Mouse (Mus musculus) cerebellum, postnatal 10 days (tissue): Measurements from ENCODE around the gene Nsd1.
"Not testable (repeated sequence)": the region's sequence is repeated elsewhere in the genome, so short reads cannot be mapped to it uniquely, and the experiment has no call there.

ENCODE experiments used
- DNase-seq, 2 experiments: peaks; one replicate each; pipeline ENCODE4 v3.0.0; 2021; ENCODE audit warnings: mixed read lengths in 2 of 2

Nsd1 gene

DNA sequence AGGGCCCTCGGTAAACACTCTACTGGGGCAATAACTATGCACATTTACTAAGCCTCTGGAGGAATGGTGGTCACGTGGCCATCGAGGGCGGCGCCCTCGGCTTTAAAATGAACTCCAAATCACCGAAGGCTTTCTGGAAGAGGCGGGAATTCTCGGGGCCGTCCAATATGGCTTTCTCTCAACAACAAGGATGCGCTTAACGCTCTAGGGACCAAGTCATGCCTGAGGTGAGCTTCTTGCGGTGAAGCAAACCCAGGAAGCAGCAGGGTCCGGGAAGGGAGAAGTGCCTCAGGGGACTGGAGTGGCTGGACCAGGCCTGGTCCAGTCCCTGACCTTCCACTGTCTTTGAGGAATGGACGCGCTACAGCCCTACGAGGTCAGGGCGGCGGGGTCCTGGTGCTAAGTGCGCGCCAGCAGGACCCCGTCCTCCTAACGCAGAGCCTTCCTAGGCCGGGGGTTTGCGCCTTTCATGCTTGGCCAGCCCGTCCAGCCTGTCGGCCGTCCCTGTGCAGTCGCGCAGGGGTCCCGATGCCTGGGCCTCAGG, at the start of gene Nsd1:
Gene Nsd1 (plus strand): TSS at position 134 of the 544 bp plus-strand sequence.
- DNase-seq: no peak

DNA sequence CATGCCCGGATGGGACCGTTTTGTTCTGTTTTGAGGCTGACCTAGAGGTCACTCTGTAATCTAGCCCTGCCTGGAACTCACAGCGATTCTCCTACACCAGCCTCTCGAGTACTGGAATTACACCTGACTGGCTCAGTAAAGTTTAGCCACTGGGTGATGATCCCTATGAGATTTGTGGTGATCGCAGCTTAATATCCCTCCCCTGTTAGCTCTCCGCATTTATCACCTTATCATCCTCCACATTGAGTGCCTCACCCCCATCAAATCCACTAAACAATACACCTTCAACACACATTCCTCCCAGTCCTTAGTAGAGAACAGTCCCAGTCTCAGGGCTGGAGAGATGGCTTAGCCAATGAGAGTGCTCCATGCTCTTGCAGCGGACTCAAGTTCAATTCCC, 47.2 kb upstream of the Nsd1 start:
- no peak for DNase-seq

DNA sequence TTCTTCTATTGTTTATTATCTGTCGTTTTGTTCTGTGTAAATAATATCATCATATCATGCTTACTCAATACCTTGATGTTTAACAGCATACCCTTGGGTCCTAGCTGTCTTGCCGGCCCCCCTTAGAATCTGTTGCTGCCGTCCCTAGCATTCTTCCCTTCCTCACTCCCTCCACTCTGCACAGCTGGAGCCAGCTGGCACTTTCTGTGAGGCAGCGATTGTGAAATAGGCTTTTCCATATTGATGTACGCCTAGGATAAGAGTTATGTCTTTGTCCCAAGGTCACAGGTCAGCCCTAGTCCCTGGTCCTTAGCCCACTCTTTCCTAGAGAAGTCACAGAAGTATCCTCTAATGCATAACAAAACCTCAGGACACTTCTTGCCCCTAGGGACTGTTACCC, 46.0 kb upstream of the Nsd1 start:
- DNase-seq: no peak

DNA sequence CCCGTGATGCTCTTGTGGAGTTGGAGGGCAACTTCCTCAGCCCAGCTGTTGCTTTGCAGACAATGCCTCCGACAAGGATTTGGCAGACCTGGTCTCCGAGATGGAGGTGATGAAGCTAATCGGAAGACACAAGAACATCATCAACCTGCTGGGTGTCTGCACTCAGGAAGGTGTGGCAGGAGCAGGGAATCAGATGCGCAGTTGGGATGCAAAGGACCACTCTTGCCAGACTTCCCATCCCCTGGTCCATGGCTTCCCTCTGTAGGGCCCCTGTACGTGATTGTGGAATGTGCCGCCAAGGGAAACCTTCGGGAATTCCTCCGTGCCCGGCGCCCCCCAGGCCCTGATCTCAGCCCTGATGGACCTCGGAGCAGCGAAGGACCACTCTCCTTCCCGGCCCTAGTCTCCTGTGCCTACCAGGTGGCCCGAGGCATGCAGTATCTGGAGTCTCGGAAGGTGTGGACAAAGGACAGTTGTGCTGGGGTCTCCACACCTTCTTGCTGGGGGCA, 43.7 kb upstream of the Nsd1 start:
- DNase-seq: no peak

DNA sequence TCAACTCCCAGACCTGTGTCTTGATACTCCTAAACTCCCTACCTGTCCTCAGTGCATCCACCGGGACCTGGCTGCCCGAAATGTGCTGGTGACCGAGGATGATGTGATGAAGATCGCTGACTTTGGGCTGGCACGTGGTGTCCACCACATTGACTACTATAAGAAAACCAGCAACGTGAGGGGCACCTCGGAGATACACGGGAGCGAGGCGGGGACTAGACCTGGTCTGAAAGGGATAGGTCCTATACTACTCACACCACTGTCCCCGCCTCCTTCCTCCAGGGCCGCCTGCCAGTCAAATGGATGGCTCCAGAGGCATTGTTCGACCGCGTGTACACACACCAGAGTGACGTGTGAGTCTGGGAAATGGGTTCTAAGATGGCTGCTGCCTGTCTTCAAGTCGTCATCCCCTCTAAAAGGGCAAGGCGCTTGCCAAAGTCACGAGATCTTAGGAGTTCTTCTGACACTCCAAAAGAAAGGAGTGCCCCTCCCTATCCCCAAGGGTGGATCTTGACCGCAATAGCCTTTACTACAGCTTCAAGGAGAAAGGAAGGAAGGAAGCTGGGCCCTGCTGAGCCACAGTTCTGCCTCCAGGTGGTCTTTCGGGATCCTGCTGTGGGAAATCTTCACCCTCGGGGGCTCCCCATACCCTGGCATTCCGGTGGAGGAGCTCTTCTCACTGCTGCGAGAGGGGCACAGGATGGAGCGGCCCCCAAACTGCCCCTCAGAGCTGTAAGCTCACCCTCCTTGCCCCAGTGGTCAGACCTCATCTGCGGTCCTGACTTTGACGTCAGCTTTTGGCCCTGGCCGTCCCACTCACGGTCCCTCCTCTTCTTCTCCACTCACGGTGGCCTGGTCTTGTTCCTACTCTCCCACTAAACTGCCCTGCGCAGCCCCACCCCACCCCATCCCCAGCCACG, 42.5 kb upstream of the Nsd1 start:
- DNase-seq: no peak

DNA sequence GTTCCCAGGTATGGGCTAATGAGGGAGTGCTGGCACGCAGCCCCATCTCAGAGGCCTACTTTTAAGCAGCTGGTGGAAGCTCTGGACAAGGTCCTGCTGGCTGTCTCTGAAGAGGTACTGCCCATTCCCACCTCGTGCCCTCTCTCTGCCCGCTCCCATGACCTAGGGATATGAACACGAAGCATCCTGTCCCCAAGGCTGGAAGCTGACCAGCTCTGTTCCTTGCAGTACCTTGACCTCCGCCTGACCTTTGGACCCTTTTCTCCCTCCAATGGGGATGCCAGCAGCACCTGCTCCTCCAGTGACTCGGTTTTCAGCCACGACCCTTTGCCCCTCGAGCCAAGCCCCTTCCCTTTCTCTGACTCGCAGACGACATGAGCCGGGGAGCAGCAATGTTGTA, 41.8 kb upstream of the Nsd1 start:
- no peak for DNase-seq

DNA sequence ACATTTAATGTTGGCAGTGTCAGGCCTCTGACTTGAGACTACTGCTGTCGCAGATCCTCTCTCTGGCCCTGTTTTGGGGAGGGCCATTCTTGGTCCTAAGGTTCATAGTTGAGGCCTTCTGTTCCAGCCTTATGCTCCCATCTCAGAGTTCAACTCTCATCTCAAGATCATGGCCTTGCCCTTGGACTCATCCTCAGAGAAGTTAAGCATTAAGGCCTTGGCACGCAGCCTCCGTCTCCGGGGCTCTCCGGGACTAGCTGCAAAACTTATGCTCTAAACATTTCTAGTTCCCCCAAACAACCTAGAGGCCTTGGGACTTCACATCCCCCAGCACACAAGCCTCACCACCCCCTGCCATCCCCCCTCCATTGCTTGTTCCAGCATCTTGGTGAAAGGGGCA, 41.3 kb upstream of the Nsd1 start:
- no peak for DNase-seq

DNA sequence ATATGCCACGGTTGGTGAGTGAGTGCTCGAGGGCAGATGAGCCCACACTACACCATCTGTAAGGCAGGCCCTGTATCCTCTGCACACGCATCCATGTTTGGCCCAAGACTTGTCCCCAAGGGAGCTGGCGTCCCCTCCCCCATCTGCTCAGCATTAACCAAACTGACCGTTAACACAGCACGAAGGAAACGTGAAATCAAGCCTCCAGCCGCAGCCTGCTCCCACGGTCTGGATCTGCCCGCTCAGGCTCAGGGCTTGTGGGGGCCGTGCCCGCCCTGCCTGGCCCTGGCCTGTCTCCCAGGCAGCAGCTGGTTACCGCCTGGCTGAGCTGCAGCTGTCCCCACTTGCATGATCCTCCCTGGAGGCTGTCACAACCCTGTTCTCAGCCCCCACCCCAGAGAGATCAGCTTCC, 40.6 kb upstream of the Nsd1 start:
- peak; percentile 84 to 89 for DNase-seq

DNA sequence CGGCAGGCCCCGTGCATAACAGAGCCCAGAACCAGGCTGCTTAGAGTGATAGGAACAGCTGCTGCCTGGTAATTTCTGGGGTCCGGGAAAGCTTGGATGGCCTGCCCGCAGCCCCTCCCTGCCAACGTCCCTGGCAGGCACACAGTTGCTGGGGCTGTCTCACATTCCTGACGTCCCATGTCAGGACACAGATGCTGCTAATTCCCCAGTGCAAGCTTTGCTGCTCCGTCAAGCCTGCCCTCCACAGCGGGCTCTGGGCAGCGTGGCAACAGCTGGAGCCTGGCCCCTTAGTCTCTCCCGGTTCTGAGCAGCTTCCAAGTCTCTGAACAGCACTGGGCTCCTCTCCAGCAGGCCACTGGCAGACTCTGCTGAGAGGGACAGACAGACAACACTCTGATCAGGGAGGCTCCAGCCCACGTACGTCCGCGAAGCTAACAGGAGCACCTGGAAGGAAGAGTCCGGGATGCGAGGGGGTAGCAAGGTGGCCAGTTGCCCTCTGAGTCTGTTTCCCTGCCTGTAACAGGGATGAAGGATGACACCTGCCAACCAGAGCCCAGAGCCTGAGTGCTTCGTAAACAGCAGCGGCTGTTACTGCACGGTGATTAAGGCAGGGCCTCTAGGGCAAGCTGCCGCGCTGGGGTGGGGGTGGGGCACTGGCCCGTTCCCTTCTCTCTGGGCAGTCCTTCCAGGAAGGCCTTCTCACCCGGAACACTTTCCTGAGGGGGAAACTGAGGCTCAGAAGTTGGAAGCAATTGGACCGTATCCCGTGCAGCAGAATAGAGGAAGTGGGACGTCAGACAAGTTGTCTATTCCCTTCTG, 37.9 kb upstream of the Nsd1 start:
- DNase-seq: peak; percentile 80 to 86

DNA sequence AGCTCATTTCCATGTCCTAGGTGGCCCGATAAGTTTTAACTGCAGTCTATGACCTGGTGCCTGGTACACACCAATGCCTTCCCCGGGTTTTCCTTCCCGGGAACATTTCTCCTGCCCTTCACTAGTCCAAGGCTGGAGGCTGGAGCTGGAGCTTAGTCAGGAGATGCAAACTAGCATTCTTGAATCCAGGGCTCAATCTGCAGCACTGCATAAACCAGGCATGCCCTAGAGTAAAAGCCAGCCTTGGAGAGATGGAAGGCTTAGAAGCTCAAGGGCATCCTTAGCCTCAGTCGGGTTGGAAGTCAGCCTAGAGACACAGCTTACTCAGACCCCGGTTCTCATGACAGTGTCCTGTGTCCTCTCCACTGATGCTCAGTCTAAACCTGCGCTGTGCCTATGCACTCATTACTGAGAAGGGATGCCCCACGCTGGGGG, 37.2 kb upstream of the Nsd1 start:
- no peak for DNase-seq

DNA sequence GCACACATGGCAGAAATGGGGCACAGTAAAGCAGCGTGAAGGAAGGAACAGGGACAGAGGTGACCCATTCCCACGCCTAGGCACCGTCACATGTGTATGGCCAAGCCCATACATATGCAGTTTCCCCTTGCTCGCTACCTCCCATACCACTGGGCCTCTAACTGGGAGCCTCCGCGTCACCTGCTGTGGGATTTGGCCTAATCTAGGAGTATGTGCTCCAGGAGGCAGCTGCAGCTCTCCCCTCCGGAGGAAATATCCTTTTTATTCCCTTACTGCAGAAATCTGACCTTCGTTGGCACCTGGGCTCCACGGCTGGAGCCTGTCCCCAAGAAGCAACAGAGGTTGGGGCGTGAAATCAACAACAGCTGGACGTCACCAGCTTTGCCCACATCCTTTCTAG, 35.2 kb upstream of the Nsd1 start:
- DNase-seq: no peak

DNA sequence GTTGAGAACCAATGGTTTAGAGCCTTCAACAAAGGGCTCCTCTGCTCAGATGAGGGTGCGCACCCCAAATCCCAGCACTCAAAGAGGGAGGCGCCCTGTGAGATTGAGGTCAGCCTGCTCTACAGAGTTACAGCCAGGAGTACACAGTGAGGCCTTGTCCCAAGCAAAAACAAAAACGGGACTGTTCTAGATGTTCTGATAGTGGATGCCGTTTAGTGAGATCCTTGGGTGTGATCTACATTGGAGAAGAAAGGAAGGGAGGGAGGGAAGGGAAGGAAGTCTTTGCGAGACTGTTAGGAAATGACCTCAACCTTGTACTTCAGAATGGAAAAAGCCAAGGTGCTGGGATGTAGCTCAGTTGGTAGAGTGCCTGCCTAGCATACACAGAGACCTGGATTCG, 33.3 kb upstream of the Nsd1 start:
- DNase-seq: no peak

DNA sequence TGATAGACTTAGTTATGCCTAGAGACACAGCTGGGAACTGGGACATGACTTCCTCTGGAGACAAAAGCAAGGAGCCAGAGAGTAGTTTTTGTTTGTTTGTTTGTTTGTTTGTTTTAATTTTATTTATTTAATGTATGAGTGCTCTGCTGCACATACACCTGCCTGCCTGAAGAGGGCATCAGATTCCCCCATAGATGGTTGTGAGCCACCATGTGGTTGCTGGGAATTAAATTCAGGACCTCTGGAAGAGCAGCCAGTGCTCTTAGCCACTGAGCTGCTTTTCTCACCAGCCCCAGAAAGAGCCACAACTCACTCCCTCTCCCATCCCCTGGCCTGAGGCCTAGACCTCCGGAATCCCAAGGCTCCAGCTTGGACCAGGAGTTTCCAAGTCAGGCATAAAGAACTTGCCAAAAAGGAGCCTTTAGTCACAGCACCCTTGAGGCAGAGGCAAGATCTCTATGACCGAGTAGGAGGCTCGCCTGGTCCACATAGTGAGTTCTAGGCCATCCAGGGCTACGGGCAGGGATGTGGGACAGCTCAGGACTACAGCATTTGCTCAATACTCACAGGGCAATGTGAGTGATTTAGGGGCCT, 31.6 kb upstream of the Nsd1 start:
- no peak for DNase-seq

DNA sequence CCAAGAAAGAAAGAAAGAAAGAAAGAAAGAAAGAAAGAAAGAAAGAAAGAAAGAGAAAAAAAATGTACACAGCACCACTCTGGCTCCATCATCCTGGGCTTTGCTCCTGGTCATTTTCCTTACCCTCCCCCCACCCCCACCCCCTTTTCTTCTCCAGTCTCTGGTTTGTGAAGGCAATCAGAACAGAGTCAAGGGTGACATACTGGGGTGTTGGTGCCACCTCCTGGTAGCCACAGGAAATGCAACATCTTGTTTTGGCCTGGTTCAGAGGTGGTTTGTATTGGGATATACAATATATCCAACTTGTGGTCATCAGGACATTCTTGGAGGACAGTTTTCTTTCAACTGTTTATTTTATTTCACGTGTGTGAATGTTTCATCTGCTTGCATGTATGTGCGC, 31.0 kb upstream of the Nsd1 start:
- DNase-seq: peak; percentile 86 to 88

DNA sequence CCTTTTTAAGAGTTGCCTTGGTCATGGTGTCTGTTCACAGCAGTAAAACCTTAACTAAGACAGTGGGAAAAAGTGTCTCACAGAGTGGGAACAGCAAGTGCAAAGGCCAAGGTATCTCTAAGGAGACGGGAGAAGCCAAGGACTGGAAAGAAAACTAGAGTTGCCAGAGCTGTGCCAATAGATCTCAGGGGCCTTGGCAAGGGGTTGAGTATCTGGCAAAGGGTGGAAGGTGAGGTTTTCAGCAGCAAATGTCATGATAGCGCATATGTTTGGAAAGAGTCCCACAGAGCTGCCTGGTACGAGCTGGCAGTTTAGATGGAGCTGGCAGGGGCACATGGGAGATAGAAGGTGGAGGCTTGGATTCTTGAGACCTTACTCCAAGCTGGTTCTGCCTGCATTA, 30.0 kb upstream of the Nsd1 start:
- peak in 1 of 2 experiments; percentile 58 for DNase-seq

DNA sequence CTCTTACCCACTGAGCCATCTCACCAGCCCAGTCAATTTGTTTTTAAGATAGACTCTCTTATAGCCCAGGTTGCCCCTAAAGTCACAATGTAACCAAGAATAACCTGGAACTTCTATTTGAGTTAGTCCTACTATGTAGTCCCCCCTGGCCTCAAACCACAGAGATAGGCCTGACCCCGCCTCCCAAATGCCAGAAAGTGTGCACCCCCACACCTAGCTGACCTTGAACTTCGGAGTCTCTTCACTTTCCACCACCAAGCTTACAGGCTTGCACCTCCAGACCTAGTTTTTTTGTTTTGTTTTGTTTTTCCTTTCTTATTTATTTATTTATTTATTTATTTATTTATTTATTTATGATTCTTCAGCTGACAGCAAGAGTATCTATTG, 27.8 kb upstream of the Nsd1 start:
- no peak for DNase-seq

DNA sequence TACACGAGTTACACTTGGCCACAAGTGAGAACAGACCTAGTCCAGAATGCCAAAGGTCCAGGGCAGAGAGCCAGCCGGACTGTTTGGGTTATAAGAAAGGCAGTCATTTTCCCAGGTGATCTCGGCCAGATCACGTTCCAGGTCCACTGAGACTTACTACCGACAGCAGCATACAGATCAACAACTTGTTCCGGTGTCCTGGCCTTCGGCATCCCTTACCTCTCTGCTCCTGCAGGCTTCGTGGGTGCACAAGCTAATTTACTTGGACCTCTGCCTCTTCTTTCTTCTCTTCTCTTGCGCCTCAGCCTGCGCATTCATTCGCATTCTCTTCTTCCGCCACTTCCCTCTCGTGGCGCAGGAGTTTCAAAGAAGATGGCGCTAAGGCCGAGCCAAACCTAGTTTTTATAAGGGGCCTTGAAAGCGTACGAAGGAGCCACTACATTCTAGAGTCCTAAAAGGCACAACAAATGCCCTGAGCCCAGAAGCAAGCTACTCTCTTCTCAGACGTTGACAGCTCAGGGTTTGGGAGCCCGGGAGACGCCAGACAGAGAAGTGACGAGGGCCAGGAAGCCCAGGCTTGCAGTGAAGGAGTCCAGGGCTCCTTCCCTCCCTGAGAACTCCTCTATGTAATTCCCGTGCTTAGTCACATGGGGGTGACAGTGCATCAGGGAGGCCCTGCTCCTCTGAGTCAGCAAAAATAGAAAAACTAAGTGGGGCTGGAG, 27.2 kb upstream of the Nsd1 start:
- DNase-seq: peak; percentile 80 to 81

DNA sequence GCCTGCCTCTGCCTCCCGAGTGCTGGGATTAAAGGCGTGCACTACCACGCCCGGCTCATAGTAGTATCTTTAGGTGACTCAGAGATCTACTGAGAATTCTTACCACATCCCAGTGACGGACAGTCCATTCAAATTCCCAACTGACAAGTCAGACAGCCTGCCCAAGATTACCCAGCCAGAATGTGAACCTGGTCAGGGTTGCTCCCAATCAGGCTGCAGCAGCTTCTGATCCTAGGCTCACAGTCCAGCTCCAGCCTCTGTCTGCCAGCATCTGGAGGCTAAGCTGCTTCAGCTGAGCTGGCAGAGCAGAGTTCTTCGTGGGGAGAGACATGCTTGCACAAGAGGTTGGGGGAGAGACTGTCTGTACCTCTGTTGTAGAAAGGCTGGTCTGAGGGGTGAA, 26.2 kb upstream of the Nsd1 start:
- DNase-seq: no peak

DNA sequence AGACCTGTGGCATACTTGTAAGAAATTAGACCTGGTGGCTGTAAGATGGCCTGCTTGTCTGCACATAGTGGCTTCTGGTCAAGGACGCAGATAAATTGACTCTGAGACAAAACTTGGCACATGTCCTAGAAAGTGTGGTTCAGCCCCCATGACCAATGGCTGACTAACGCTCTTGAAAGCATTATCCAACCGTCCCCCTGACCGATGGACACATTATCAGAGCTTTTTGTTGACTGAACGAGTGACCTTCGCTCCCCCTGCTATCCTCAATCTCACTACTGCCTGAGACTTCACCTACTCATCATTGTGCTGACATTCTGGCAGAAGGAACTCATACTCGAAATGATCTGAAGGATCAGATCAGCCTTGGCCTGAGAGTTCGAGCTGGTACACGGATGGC, 22.5 kb upstream of the Nsd1 start:
- not testable (repeated sequence) for DNase-seq

DNA sequence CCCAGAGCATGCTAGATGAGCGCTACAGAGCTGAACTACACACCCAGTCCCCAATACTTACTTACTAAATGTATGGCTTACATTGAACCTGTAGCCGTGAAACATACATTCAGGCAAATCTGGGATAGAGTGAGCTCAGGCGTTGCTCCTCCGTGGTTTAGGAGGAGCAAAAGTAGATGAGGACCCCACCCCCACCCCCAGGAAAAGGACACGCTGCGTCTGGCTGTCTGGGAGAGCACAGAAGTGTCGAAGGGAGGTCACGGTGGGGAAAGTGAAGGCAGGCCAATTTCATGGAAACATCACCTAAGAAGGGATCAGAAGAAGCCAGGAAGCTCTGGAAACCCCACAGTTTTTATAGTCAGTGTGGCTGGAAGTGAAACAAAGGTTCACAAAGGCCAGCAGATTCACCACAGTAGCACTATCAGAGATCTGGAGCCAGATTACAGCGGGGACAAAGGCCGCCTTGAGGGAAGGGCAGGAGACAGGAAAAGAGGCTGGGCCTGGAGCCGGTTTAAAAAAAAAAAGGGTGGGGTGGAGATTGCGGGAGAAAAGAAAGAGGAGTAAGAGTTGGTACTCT, 20.0 kb upstream of the Nsd1 start:
- DNase-seq: no peak

DNA sequence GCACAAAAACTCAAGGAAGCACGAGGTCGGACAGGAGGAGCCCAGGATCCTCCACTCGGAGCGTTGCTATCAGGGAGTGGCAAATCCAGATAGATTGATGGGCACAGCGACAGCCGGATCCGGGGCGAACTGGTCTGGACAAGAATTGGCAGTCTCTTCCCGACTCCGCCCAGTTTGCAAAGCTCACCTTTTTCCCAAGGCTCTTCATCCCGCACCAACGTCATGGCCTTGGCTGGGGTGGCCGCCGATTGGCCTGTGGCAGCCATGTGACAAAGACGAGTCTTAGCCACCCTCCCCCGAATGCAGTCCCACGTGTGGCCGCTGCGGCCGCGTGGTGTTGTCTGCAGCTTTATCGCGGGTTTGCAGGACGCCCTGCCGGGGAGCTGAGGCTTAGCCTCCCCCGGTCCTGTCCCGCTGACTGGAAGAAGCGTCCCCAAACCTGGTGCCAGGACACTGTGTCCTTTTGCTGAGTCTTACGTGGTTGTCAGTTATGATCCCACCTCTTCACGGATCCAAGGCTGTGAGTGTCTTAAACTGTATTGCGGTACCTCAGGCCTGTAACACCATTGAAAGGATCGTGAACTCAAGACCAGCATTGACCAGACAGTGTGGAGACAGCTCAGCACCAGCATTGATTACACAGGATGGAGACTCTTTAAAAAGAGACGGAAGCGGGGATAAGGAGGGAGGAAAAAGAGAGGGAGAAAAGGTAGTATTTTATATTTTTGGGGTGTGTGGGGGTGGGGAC, 19.3 kb upstream of the Nsd1 start:
- peak; percentile 98 for DNase-seq
